17 mouse cellular contexts compared by ENCODE assay signal in genomic region chr1:136355651-136356050, GRCm38 (mm10).
"Had no signal": no experiment of that assay in that cellular context is flagged by ENCODE, and none has a peak within 500 bp of the region (broad histone marks: within the 10 kb centered on the region; RNA-seq: fewer than 3 reads in every experiment).

No protein-coding gene starts in this region.

- H3K27me3 ChIP-seq: neural tube, embryonic 12.5 days; neural tube, embryonic 13.5 days; neural tube, embryonic 15.5 days; stomach, embryonic 15.5 days had no signal

- DNase-seq: retina, postnatal 1 day; right cerebral cortex, adult 18-20 months; right cerebral cortex, postnatal 14 days; right cerebral cortex, postnatal 25 days; right cerebral cortex, postnatal 4 days; spleen, adult 18-20 months; thymus, adult 18-20 months; thymus, adult 2 months; thymus, postnatal 14 days; thymus, postnatal 25 days; thymus, postnatal 36 days; thymus, postnatal 4 days had no signal

- H3K4me1 ChIP-seq: stomach, embryonic 15.5 days had no signal

- H3K4me3 ChIP-seq: neural tube, embryonic 12.5 days; neural tube, embryonic 13.5 days; neural tube, embryonic 15.5 days; stomach, embryonic 15.5 days had no signal

- H3K36me3 ChIP-seq: neural tube, embryonic 12.5 days; neural tube, embryonic 13.5 days; neural tube, embryonic 15.5 days; stomach, embryonic 15.5 days had no signal

- H3K27ac ChIP-seq: neural tube, embryonic 12.5 days; neural tube, embryonic 13.5 days; neural tube, embryonic 15.5 days; stomach, embryonic 15.5 days; stomach, postnatal 0 days had no signal

- H3K9ac ChIP-seq: neural tube, embryonic 12.5 days; neural tube, embryonic 13.5 days; neural tube, embryonic 15.5 days; stomach, embryonic 15.5 days had no signal
